Mouse (Mus musculus): Measurements from ENCODE around the gene Gm49342. TPM values are rescaled to one million over a fixed set of nuclear protein-coding genes. Genes with fewer than 3 reads are reported as not detected.

Gm49342 gene
- polyA plus RNA-seq, 1 experiment, result 27.3 TPM

DNA sequence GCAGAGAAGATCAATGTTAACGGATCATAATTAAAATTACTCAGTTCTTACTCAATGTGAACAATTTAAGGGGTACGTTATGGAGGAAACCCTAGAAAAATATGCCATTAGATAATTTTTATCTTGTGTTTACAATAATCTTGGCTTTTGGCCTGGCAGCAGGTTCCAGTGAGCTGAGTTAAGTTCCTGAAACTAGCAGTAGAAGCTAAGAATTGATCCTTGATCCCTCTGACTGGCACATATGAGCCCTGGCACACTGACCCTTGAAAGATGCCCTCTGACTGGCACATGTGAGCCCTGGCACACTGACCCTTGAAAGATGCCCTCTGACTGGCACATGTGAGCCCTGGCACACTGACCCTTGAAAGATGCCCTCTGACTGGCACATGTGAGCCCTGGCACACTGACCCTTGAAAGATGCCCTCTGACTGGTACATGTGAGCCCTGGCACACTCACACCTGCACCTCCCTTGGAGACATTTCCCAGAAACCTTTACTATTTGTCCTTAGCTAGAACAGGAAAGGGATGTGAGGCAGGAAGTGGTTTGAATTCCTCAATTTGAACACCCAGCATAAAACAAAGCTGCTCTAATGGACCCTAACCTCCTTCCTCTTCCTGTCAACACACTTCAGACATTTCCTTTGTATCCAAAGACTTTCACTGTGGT, 53.8 kb downstream of the Gm49342 start:
- Histone ChIP-seq H3K79me3 (ENCODE audit: low read depth) (no peaks in the 10 kb centered on the region), H3K36me3 (ENCODE audit: control insufficient read depth, insufficient read depth) (no peaks in the 10 kb centered on the region), H3ac (ENCODE audit: control insufficient read depth, insufficient read length, low read depth) (no peak overlapping the region)

DNA sequence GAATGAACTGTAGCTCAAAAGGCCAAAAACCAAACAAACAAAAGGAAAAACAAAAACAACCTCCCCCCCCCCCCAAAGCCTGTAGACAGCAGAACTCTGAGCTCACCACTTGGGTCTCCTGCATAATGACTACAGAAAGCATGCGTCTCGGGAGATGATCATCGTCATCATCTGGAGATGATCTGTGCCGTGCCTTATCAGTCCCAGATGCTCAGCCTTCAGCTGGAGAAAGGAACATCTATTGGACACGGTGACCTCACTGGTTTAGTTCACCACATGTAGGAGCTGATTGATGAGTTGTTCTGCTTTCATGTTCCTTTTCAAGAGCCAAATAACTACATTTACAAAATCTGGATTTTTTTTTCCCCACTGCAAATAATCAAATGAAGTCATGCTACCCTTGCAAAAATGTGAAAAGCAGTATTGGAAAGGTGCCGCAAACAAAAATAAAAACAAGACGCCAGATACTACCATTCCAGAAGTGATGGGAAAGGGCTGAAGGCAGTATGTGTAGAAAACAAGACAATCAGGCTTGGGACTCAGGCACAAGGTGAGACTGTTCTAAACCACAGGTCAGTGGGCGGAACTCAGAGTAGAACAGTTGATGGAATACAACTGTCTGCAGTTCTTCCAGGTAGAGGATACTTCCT, 63.0 kb downstream of the Gm49342 start, which contains the start of gene Rnase10:
TSS of gene Rnase10 (plus strand) at position 600 of the 650 bp plus-strand sequence.
- H3K36me3 ChIP-seq (ENCODE audit: control insufficient read depth, insufficient read depth), result no peaks in the 10 kb centered on the region
- H3K79me2 ChIP-seq (ENCODE audit: control insufficient read depth, insufficient read depth), result no peaks in the 10 kb centered on the region
- H3K79me3 ChIP-seq (ENCODE audit: low read depth), result no peaks in the 10 kb centered on the region
- no peak within 1 kb of the TSS for H3K4me3 ChIP-seq (ENCODE audit: insufficient read depth, poor library complexity, severe bottlenecking)
- H3K27me3 ChIP-seq (ENCODE audit: control insufficient read depth, insufficient read depth, insufficient read length), result no peaks in the 10 kb centered on the region
- TF ChIP-seq USF1 (IDR thresholded peaks at IDR 0.05; ENCODE audit: low read depth), result no peak
- TF ChIP-seq MYOD1 (IDR thresholded peaks at IDR 0.05; ENCODE audit: control insufficient read depth, insufficient read length, low read depth), result no peak
- no peak for TF ChIP-seq MYOG (IDR thresholded peaks at IDR 0.05; ENCODE audit: control insufficient read depth, extremely low read depth, insufficient read length)
- TF ChIP-seq CEBPB (IDR thresholded peaks at IDR 0.05; ENCODE audit: low read depth), result no peak
- no peak for TF ChIP-seq CTCF (IDR thresholded peaks at IDR 0.05; ENCODE audit: control insufficient read depth, insufficient read depth, insufficient read length)
- TF ChIP-seq MAX (IDR thresholded peaks at IDR 0.05), result no peak
- TF ChIP-seq FOSL1 (IDR thresholded peaks at IDR 0.05; ENCODE audit: insufficient read depth, low read length, poor library complexity, severe bottlenecking), result no peak
- no peak within 1 kb of the TSS for H3ac ChIP-seq (ENCODE audit: control insufficient read depth, insufficient read length, low read depth)

More for the DNA sequence above, 53.8 kb downstream of the Gm49342 start:
- no peak for TF ChIP-seq USF1 (IDR thresholded peaks at IDR 0.05; ENCODE audit: low read depth)
- TF ChIP-seq MAX (IDR thresholded peaks at IDR 0.05), result no peak
- no peak for TF ChIP-seq MYOG (IDR thresholded peaks at IDR 0.05; ENCODE audit: control insufficient read depth, extremely low read depth, insufficient read length)
- no peak for TF ChIP-seq CTCF (IDR thresholded peaks at IDR 0.05; ENCODE audit: control insufficient read depth, insufficient read depth, insufficient read length)
- TF ChIP-seq CEBPB (IDR thresholded peaks at IDR 0.05; ENCODE audit: low read depth), result no peak
- no peak for TF ChIP-seq FOSL1 (IDR thresholded peaks at IDR 0.05; ENCODE audit: insufficient read depth, low read length, poor library complexity, severe bottlenecking)
- TF ChIP-seq MYOD1 (IDR thresholded peaks at IDR 0.05; ENCODE audit: control insufficient read depth, insufficient read length, low read depth), result no peak
- Histone ChIP-seq H3K79me2 (ENCODE audit: control insufficient read depth, insufficient read depth) (no peaks in the 10 kb centered on the region), H3K4me3 (ENCODE audit: insufficient read depth, poor library complexity, severe bottlenecking) (no peak overlapping the region), H3K27me3 (ENCODE audit: control insufficient read depth, insufficient read depth, insufficient read length) (no peaks in the 10 kb centered on the region)

DNA sequence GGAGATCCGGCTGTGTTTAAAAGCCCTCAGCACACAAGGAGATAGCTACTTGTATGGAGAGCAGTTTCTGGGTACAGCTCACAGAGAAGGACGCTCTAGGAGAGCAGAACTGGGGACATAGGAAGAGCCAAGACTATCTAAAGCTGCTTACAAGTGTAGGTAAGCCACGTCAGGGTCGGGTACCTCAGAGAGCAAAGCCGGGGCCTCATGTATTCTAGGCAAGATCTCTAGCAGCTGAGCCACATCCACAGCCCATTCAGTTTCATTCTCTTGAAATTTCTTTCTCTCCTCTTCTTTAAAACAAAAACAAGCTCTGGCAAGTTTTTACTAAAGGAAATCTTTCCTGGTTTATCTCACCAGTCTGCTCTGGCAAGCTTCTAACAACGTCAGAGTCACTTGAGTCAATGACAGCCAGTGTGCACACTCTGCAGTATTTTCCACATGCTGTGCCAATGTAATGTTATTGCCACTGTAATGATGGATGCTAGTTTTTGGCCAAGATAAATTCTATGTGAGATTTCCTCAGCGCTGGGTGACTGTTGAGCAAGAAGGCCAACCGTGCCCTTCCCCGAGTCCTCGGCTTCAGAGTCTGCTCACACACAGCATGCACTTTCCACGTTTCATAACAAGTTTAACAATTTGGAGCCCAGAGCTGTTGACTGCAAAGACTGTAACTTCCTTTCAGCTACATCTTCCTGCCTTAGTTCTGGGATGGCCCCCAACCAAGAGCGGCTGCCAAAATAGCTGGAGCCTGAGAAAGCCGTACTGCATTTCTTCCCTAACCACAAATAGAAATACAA, 63.8 kb downstream of the Gm49342 start:
- no peak for TF ChIP-seq MAX (IDR thresholded peaks at IDR 0.05)
- no peak for TF ChIP-seq MYOG (IDR thresholded peaks at IDR 0.05; ENCODE audit: control insufficient read depth, extremely low read depth, insufficient read length)
- no peak for TF ChIP-seq CEBPB (IDR thresholded peaks at IDR 0.05; ENCODE audit: low read depth)
- TF ChIP-seq CTCF (IDR thresholded peaks at IDR 0.05; ENCODE audit: control insufficient read depth, insufficient read depth, insufficient read length), result no peak
- no peak for TF ChIP-seq MYOD1 (IDR thresholded peaks at IDR 0.05; ENCODE audit: control insufficient read depth, insufficient read length, low read depth)
- no peak for TF ChIP-seq FOSL1 (IDR thresholded peaks at IDR 0.05; ENCODE audit: insufficient read depth, low read length, poor library complexity, severe bottlenecking)
- TF ChIP-seq USF1 (IDR thresholded peaks at IDR 0.05; ENCODE audit: low read depth), result no peak
- Histone ChIP-seq H3K79me2 (ENCODE audit: control insufficient read depth, insufficient read depth) (no peaks in the 10 kb centered on the region), H3K79me3 (ENCODE audit: low read depth) (no peaks in the 10 kb centered on the region), H3K27me3 (ENCODE audit: control insufficient read depth, insufficient read depth, insufficient read length) (no peaks in the 10 kb centered on the region), H3K4me3 (ENCODE audit: insufficient read depth, poor library complexity, severe bottlenecking) (no peak overlapping the region), H3ac (ENCODE audit: control insufficient read depth, insufficient read length, low read depth) (no peak overlapping the region), H3K36me3 (ENCODE audit: control insufficient read depth, insufficient read depth) (no peaks in the 10 kb centered on the region)

DNA sequence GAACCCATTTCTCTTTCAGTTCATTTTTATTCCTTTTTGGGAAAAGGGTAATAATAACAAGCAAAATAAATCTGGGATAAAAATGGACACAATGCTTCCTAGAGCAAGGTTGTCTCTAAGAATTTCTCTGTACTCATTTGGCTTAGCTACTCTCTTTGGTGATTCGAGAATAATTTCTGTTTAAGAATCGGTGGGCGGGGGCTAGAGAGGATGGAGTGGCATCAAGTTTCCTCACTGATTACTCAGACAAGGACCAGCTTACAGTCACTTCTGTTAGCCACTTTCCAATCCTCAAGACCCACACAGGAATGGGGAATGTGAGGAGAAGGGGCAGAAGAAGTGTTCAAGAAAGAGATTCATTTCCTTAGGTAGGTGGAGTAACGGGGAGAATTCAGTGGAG, 64.5 kb downstream of the Gm49342 start:
- Histone ChIP-seq H3K36me3 (ENCODE audit: control insufficient read depth, insufficient read depth) (no peaks in the 10 kb centered on the region), H3K27me3 (ENCODE audit: control insufficient read depth, insufficient read depth, insufficient read length) (no peaks in the 10 kb centered on the region), H3K4me3 (ENCODE audit: insufficient read depth, poor library complexity, severe bottlenecking) (no peak overlapping the region), H3K79me3 (ENCODE audit: low read depth) (no peaks in the 10 kb centered on the region), H3K79me2 (ENCODE audit: control insufficient read depth, insufficient read depth) (no peaks in the 10 kb centered on the region), H3ac (ENCODE audit: control insufficient read depth, insufficient read length, low read depth) (no peak overlapping the region)
- TF ChIP-seq MAX (IDR thresholded peaks at IDR 0.05) (no peak), MYOG (IDR thresholded peaks at IDR 0.05; ENCODE audit: control insufficient read depth, extremely low read depth, insufficient read length) (no peak), CEBPB (IDR thresholded peaks at IDR 0.05; ENCODE audit: low read depth) (no peak), MYOD1 (IDR thresholded peaks at IDR 0.05; ENCODE audit: control insufficient read depth, insufficient read length, low read depth) (no peak), USF1 (IDR thresholded peaks at IDR 0.05; ENCODE audit: low read depth) (no peak), CTCF (IDR thresholded peaks at IDR 0.05; ENCODE audit: control insufficient read depth, insufficient read depth, insufficient read length) (no peak)

DNA sequence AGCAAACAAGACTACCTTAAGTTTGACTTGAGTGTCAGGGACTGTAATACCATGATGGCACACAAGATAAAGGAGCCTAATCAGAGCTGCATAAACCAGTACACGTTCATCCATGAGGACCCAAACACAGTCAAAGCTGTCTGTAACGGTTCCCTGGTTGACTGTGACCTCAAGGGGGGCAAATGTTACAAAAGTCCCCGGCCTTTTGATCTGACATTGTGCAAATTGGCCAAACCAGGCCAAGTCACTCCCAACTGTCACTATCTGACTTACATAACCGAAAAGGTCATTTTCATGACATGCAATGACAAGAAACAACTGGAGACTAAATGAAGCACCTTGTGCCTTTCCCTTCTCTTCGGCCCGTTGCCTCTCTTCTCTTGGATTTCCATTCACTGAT, 65.3 kb downstream of the Gm49342 start:
- H3K79me3 ChIP-seq (ENCODE audit: low read depth), result no peaks in the 10 kb centered on the region
- H3K36me3 ChIP-seq (ENCODE audit: control insufficient read depth, insufficient read depth), result no peaks in the 10 kb centered on the region
- H3K4me3 ChIP-seq (ENCODE audit: insufficient read depth, poor library complexity, severe bottlenecking), result no peak overlapping the region
- H3K79me2 ChIP-seq (ENCODE audit: control insufficient read depth, insufficient read depth), result no peaks in the 10 kb centered on the region
- no peak overlapping the region for H3ac ChIP-seq (ENCODE audit: control insufficient read depth, insufficient read length, low read depth)
- H3K27me3 ChIP-seq (ENCODE audit: control insufficient read depth, insufficient read depth, insufficient read length), result no peaks in the 10 kb centered on the region
- no peak for TF ChIP-seq CTCF (IDR thresholded peaks at IDR 0.05; ENCODE audit: control insufficient read depth, insufficient read depth, insufficient read length)
- no peak for TF ChIP-seq FOSL1 (IDR thresholded peaks at IDR 0.05; ENCODE audit: insufficient read depth, low read length, poor library complexity, severe bottlenecking)
- TF ChIP-seq CEBPB (IDR thresholded peaks at IDR 0.05; ENCODE audit: low read depth), result no peak
- no peak for TF ChIP-seq MYOG (IDR thresholded peaks at IDR 0.05; ENCODE audit: control insufficient read depth, extremely low read depth, insufficient read length)

Other genes starting within 250 kb of the Gm49342 start
- gene Olfr748, start 237.1 kb upstream of the Gm49342 start, polyA plus RNA-seq (2012; fragmentation: generic; extraction: Trizol), result not detected
- not detected for gene Olfr749, start 199.4 kb upstream of the Gm49342 start, polyA plus RNA-seq (2012; fragmentation: generic; extraction: Trizol)
- gene Ttc5, start 159.0 kb upstream of the Gm49342 start, polyA plus RNA-seq (2012; fragmentation: generic; extraction: Trizol), result 19.7 TPM
- gene Ccnb1ip1, start 136.8 kb upstream of the Gm49342 start, polyA plus RNA-seq (2012; fragmentation: generic; extraction: Trizol), result 1.6 TPM
- 18.2 TPM for gene Parp2, start 136.7 kb upstream of the Gm49342 start, polyA plus RNA-seq (2012; fragmentation: generic; extraction: Trizol)
- 9.9 TPM for gene Tep1, start 74.0 kb upstream of the Gm49342 start, polyA plus RNA-seq (2012; fragmentation: generic; extraction: Trizol)
- 0.26 TPM for gene Klhl33, start 47.0 kb upstream of the Gm49342 start, polyA plus RNA-seq (2012; fragmentation: generic; extraction: Trizol)
- gene Osgep, start 19.6 kb upstream of the Gm49342 start, polyA plus RNA-seq (2012; fragmentation: generic; extraction: Trizol), result 54.5 TPM
- gene Apex1, start 19.5 kb upstream of the Gm49342 start, polyA plus RNA-seq (2012; fragmentation: generic; extraction: Trizol), result 289 TPM
- 93.6 TPM for gene Pip4p1, start 13.7 kb upstream of the Gm49342 start, polyA plus RNA-seq (2012; fragmentation: generic; extraction: Trizol)
- gene Pnp, start 13.4 kb upstream of the Gm49342 start, polyA plus RNA-seq (2012; fragmentation: generic; extraction: Trizol), result 67.0 TPM
- gene Pnp2, start 11.5 kb downstream of the Gm49342 start, polyA plus RNA-seq (2012; fragmentation: generic; extraction: Trizol), result 0.29 TPM
- gene Rnase10, start 63.2 kb downstream of the Gm49342 start, polyA plus RNA-seq (2012; fragmentation: generic; extraction: Trizol), result 0.19 TPM
- gene Rnase9, start 97.4 kb downstream of the Gm49342 start, polyA plus RNA-seq (2012; fragmentation: generic; extraction: Trizol), result not detected
- gene Rnase11, start 105.6 kb downstream of the Gm49342 start, polyA plus RNA-seq (2012; fragmentation: generic; extraction: Trizol), result not detected
- not detected for gene Rnase12, start 113.1 kb downstream of the Gm49342 start, polyA plus RNA-seq (2012; fragmentation: generic; extraction: Trizol)
- not detected for gene Olfr750, start 129.9 kb downstream of the Gm49342 start, polyA plus RNA-seq (2012; fragmentation: generic; extraction: Trizol)
- 14.5 TPM for gene Rnase4, start 146.6 kb downstream of the Gm49342 start, polyA plus RNA-seq (2012; fragmentation: generic; extraction: Trizol)
- 0.92 TPM for gene Ang, start 146.6 kb downstream of the Gm49342 start, polyA plus RNA-seq (2012; fragmentation: generic; extraction: Trizol)
- not detected for gene Eddm3b, start 169.9 kb downstream of the Gm49342 start, polyA plus RNA-seq (2012; fragmentation: generic; extraction: Trizol)
- not detected for gene Rnase6, start 179.4 kb downstream of the Gm49342 start, polyA plus RNA-seq (2012; fragmentation: generic; extraction: Trizol)
- not detected for gene Rnase1, start 202.3 kb downstream of the Gm49342 start, polyA plus RNA-seq (2012; fragmentation: generic; extraction: Trizol)
- gene Rnase2b, start 217.7 kb downstream of the Gm49342 start, polyA plus RNA-seq (2012; fragmentation: generic; extraction: Trizol), result not detected